Mouse (Mus musculus) T-cell, adult 2 months (primary cell): ENCODE data around the gene Qtrt2.

Experiments
- DNase-seq: peaks from one replicate; pipeline ENCODE4 v3.0.0; 2022; ENCODE audit warnings: low spot score

Gene Qtrt2

GRCm38 (mm10) chr16:43926341-43926859 is at the start of gene Qtrt2:
Qtrt2 (minus strand) TSS chr16:43926809.
- no peak for DNase-seq

GRCm38 (mm10) chr16:43973606-43974220 is 47.1 kb upstream of the Qtrt2 start:
- no peak for DNase-seq

- DNase-seq = no peak
These were observed 46.5 kb upstream of the Qtrt2 start for GRCm38 (mm10) chr16:43973147-43973546.

DNA sequence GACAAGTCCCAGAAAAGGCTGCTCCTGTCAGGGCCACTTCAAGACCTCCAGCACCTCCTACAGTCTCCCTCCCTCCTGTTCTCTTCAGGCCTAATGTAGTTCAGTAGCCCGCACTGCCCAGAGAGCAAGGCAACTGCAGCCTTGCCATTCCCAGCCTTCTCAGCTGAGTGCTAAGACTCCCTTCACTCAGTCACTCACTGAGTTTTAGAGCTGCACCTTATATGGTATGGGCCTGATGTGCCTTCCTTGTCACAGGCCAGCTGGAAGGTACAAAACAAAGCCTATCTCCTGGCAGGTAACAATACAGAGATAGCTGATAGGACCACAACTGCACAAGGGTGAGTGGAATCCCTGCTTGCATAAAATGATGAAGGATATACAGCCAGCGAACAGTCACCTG is 45.8 kb upstream of the Qtrt2 start:
- DNase-seq = no peak

DNA sequence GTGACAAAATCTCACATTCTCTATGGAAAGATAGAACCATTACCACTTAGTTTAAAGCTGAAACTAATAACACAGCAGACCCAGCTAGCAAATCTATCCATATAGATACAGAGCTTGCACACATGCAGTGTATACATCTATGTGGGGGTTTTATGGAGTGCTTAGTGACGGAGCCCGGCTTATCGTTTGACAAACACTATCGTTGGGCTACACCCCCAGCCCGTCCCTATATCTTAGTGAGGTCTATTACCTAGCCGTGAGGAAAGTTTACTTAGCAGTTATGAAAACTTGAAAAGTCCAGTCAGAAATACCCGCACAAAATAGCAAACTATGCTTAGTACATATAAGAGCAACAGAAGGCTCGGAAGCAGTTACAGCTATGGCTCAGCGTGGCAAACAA is 45.1 kb upstream of the Qtrt2 start:
- DNase-seq = no peak

DNA sequence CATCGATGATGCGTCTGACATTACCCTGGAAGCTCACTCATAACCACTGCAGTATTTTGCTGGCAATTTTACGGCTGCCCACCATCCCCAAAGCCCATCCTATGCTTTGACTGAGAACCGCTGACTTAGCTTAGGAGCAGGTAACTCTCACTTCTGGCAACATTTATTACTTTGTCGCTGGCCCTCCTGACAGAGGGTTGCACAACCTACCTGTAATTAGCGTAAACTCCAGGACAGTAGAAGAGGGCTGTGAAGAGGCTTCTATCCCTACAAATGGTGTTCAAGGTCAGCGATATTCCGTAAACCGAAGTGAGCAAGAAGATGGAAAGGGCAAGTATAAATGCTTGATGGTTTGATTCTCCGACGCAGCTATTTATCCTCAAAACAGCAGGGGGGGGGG is 44.6 kb upstream of the Qtrt2 start:
- DNase-seq = no peak

GRCm38 (mm10) chr16:43970426-43970825 is 43.8 kb upstream of the Qtrt2 start:
- DNase-seq = no peak

GRCm38 (mm10) chr16:43965781-43966389 is 39.3 kb upstream of the Qtrt2 start:
- no peak for DNase-seq

- no peak for DNase-seq
These were observed 37.2 kb upstream of the Qtrt2 start for GRCm38 (mm10) chr16:43963780-43964179.

- no peak for DNase-seq
These were observed 36.7 kb upstream of the Qtrt2 start for GRCm38 (mm10) chr16:43963291-43963690.

DNA sequence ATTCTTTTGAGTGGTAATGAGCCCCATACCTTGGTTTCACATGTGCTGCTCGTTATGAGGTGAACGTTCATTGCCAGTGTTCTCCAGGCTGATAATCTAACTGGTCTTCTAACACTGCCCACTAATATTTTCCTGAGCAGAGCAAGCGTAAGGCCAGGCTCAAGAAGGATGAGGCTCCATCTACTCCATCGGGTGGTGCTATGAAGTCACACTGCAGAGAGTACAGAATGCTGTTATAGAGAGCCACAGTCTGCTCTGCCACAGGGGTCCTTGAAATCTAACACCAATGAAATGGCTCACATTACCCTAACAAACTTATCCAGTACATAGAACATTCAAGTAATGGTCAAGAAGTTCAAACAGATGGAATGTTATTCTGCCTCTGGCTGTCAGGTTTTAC is 31.4 kb upstream of the Qtrt2 start:
- DNase-seq = no peak

DNA sequence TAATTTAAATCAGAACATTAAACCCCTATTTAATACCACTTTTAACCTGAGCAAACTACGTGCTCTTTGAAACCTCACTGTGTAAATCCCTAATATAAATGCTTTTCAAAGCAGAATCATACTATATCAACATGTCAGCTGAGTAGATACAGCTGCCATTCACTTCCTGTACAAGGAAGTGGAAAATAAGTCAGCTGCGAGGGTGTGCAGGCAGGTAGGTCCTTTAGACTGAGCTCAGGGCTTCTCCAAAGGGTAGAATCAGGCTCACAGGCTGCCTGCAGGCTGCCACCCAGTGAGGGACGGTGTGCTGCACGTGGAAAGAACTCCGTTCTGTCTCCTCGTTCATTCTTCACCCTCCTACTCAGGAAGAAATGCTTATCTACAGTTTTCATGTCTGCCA is 28.3 kb upstream of the Qtrt2 start:
- DNase-seq = no peak

GRCm38 (mm10) chr16:43951591-43951990 is 25.0 kb upstream of the Qtrt2 start:
- DNase-seq = no peak

GRCm38 (mm10) chr16:43945869-43946268 is 19.3 kb upstream of the Qtrt2 start:
- no peak for DNase-seq

- no peak for DNase-seq
These were observed 18.7 kb upstream of the Qtrt2 start for GRCm38 (mm10) chr16:43945351-43945750.

DNA sequence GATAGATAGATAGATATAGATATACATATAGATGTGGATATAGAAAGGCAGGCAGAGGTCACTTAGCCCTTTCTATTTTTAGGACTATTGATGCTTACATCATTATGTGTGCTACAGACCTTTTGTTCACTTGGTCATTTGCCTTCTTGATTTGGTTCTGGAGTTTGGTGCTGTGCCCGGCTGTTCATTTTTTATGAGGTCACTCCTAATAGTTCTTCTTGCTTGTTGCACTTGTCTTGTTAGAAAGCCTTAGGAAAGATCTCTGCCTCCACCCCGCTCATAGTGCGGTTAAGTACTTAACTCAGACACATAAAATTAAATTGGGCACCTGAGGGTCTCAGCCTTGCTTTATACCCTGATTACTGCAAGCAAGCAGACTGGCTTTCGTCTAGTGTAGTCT is 14.2 kb upstream of the Qtrt2 start:
- DNase-seq = no peak

GRCm38 (mm10) chr16:43935892-43936291 is 9.3 kb upstream of the Qtrt2 start:
- no peak for DNase-seq

DNA sequence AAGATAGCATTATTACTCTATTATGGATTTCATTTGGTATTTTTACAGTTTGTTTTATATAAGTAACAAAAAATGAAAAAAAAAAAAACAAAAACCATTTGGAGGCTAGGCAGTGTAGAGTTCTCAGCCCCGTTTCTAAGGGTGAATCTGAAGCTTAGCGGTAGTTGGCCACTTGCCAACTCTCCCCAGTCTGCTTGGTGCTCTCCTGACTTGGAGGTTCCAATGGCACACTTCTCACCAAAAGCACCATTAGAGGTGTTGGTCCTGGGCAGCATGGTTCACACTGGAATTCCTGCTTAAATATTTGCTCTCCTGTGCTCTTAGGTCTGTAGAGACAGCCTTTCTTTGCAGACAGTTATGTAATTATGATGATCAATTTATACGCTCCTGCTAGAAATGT is 8.8 kb upstream of the Qtrt2 start:
- no peak for DNase-seq

DNA sequence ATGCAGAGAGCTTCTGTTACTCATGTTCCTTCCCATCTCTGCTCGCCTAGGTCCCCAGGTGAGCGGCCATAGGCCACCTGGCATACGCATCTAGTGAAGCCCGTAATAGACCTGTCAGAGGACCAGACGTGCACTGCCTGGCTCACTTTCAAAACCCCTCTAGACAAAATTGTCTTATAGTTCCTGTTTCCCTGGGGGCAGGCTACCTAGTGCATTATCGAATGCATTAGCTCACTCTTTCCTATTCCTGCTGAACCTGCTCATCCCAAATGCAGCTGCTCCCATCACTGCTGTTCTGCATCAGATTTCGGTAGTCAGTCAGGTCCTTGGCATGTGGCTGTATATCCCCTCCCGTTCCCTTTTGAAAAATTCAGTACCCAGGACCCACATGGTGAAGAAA is 8.2 kb upstream of the Qtrt2 start:
- DNase-seq = no peak

DNA sequence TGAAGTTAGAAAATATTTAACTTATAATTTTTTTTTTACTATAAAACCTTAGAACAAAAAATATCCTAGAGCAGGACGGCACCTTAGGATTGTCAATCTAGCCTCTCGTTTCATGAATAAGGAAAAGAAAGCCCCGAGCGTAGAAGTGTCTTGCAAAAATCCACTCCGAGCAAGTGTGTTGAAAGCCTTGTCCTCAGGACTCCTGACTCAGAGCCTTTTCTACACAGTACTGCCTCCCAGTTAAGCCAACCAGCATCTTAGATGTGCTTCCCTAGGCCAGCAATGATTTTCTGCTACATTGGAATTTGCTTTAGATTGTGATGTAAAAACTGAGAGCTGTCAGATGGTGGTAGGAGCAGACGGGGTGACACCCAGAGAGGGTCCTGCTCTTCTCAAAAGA is 6.4 kb upstream of the Qtrt2 start:
- no peak for DNase-seq

GRCm38 (mm10) chr16:43932319-43932718 is 5.7 kb upstream of the Qtrt2 start:
- DNase-seq = no peak

GRCm38 (mm10) chr16:43931502-43931901 is 4.9 kb upstream of the Qtrt2 start:
- no peak for DNase-seq

- DNase-seq = no peak
These were observed 4.0 kb upstream of the Qtrt2 start for GRCm38 (mm10) chr16:43930577-43930976.

- no peak for DNase-seq
These were observed 763 bp downstream of the Qtrt2 start for GRCm38 (mm10) chr16:43925846-43926245.
